Mouse (Mus musculus) hindbrain, embryonic 16.5 days (tissue): ENCODE measurements around the gene Olfr961. TPM values are rescaled to one million over a fixed set of nuclear protein-coding genes. Genes with fewer than 3 reads are reported as not detected.

Source experiments
- ATAC-seq: fragments of 200-750 bp; cut with Nextera tagmentation; 2 replicates; pipeline ENCODE4 v1.8.0; 2017; ENCODE audit warnings: moderate TSS enrichment, moderate library complexity
- H3K27ac ChIP-seq: fragments of 300-500 bp; sonication (generic); 2 replicates; pipeline ENCODE4 v1.5.1; 2014; ENCODE audit warnings: low read depth, mild to moderate bottlenecking, control low read depth, low read length, moderate library complexity
- H3K27me3 ChIP-seq: fragments of 300-500 bp; sonication (generic); replicated peaks from 2 replicates; pipeline ENCODE4 v1.6.1; 2014; ENCODE audit warnings: low read length; ENCODE audit not compliant: control insufficient read depth, insufficient read depth
- H3K36me3 ChIP-seq: fragments of 300-500 bp; sonication (generic); 2 replicates; pipeline ENCODE4 v1.6.1; 2014; ENCODE audit warnings: mild to moderate bottlenecking, low read length, moderate library complexity, mixed read lengths; ENCODE audit not compliant: control insufficient read depth, insufficient read depth
- H3K4me1 ChIP-seq: fragments of 300-500 bp; sonication (generic); 2 replicates; pipeline ENCODE4 v1.6.1; 2014; ENCODE audit warnings: low read depth, low read length; ENCODE audit not compliant: control insufficient read depth, insufficient read depth
- H3K4me2 ChIP-seq: fragments of 300-500 bp; sonication (generic); 2 replicates; pipeline ENCODE4 v1.6.1; 2014; ENCODE audit warnings: mild to moderate bottlenecking, low read length, control low read depth, moderate library complexity
- H3K4me3 ChIP-seq: fragments of 300-500 bp; sonication (generic); 2 replicates; pipeline ENCODE4 v1.5.1; 2014; ENCODE audit warnings: mild to moderate bottlenecking, low read length, control low read depth, moderate library complexity
- H3K9ac ChIP-seq: fragments of 300-500 bp; sonication (generic); 2 replicates; pipeline ENCODE4 v1.6.1; 2014; ENCODE audit warnings: low read depth, mild to moderate bottlenecking, control low read depth, low read length, moderate library complexity
- H3K9me3 ChIP-seq: fragments of 300-500 bp; sonication (generic); 2 replicates; pipeline ENCODE4 v1.6.1; 2014; ENCODE audit warnings: mild to moderate bottlenecking, low read length, moderate library complexity; ENCODE audit not compliant: control insufficient read depth
- WGBS: fragments of 180-500 bp; shearing (Covaris S2); extraction: QIAGEN DNeasy Blood & Tissue Kit; methylation state at CpG from one replicate; pipeline ENCODE4 v1.1.7; 2014; 5-methylcytosine and 5-hydroxymethylcytosine counted together
- polyA plus RNA-seq: library from polyadenylated mRNA; unstranded; fragments of >200 nt; fragmentation: Nextera tagmentation; extraction: Ambion mirVana; gene quantifications from 2 replicates; pipeline ENCODE4 v1.2.1, GENCODE M21; 2015

The Olfr961 gene
- polyA plus RNA-seq, 1 experiment from 2014 or later: not detected

- peak; percentile 54; the same call in 1 of the 2 replicates for ATAC-seq
- no peak overlapping the region for H3K9ac ChIP-seq
- H3K27me3 ChIP-seq: no peaks in the 10 kb centered on the region
- no peaks in the 10 kb centered on the region for H3K36me3 ChIP-seq
- no peak overlapping the region for H3K27ac ChIP-seq
- H3K4me1 ChIP-seq: no peaks in the 10 kb centered on the region
- no peak overlapping the region for H3K4me3 ChIP-seq
- no peaks in the 10 kb centered on the region for H3K9me3 ChIP-seq
- H3K4me2 ChIP-seq: no peak overlapping the region
- 53% methylated on average over 2 of the region's 2 CpGs for WGBS
These were observed 34.4 kb downstream of the Olfr961 start for GRCm38 (mm10) chr9:39679280-39679679.

Other genes with a start within 250 kb of the Olfr961 start
- not detected in 2 replicates for gene Olfr952, start 217.9 kb upstream of the Olfr961 start, polyA plus RNA-seq
- not detected in 2 replicates for gene Olfr954, start 188.4 kb upstream of the Olfr961 start, polyA plus RNA-seq
- gene Olfr955, start 173.1 kb upstream of the Olfr961 start, polyA plus RNA-seq: not detected in 2 replicates
- not detected in 2 replicates for gene Olfr44, start 151.1 kb upstream of the Olfr961 start, polyA plus RNA-seq
- not detected in 2 replicates for gene Olfr957, start 129.3 kb upstream of the Olfr961 start, polyA plus RNA-seq
- gene Olfr958, start 91.0 kb upstream of the Olfr961 start, polyA plus RNA-seq: not detected in 2 replicates
- gene Olfr959, start 69.5 kb upstream of the Olfr961 start, polyA plus RNA-seq: not detected in 2 replicates
- gene AW551984, start 40.7 kb upstream of the Olfr961 start, polyA plus RNA-seq: 218 and 230 TPM in 2 replicates
- not detected in 2 replicates for gene Olfr148, start 34.4 kb upstream of the Olfr961 start, polyA plus RNA-seq
- not detected in 2 replicates for gene Olfr960, start 23.7 kb upstream of the Olfr961 start, polyA plus RNA-seq
- not detected in 2 replicates for gene Olfr963, start 22.1 kb downstream of the Olfr961 start, polyA plus RNA-seq
- not detected in 2 replicates for gene Olfr149, start 62.0 kb downstream of the Olfr961 start, polyA plus RNA-seq
- not detected in 2 replicates for gene Olfr965, start 66.3 kb downstream of the Olfr961 start, polyA plus RNA-seq
- not detected in 2 replicates for gene Olfr150, start 85.9 kb downstream of the Olfr961 start, polyA plus RNA-seq
- not detected in 2 replicates for gene Olfr967, start 101.2 kb downstream of the Olfr961 start, polyA plus RNA-seq
- gene Olfr968, start 138.2 kb downstream of the Olfr961 start, polyA plus RNA-seq: not detected in 2 replicates
- not detected in 2 replicates for gene Olfr969, start 145.9 kb downstream of the Olfr961 start, polyA plus RNA-seq
- gene Olfr970, start 163.8 kb downstream of the Olfr961 start, polyA plus RNA-seq: not detected in 2 replicates
- not detected in 2 replicates for gene Olfr971, start 191.8 kb downstream of the Olfr961 start, polyA plus RNA-seq
- not detected in 2 replicates for gene Olfr972, start 221.3 kb downstream of the Olfr961 start, polyA plus RNA-seq